ENCODE assay signal across 11 mouse cellular contexts in genomic region chr19:58396604-58396984, GRCm38 (mm10). TPM values are rescaled to one million over a fixed set of nuclear protein-coding genes. Genes with fewer than 3 reads are reported as not detected.
DNase-seq lines count a peak whose midpoint lies in the region; ATAC-seq and TF ChIP-seq lines count a peak whose summit lies in the region.
"Had no signal": no experiment of that assay in that cellular context is flagged by ENCODE, and none has a peak within 500 bp of the region (broad histone marks: within the 10 kb centered on the region; RNA-seq: fewer than 3 reads in every experiment).

No protein-coding gene starts in this region.

- H3K27me3 ChIP-seq in lung, embryonic 16.5 days (ENCODE audit: control insufficient read depth, insufficient read depth, low read depth, low read length), result no peaks in the 10 kb centered on the region
- H3K27me3 ChIP-seq in hindbrain, embryonic 16.5 days (replicated peaks; ENCODE audit: control insufficient read depth, insufficient read depth, low read length), result no peaks in the 10 kb centered on the region
- no peaks in the 10 kb centered on the region for H3K27me3 ChIP-seq in neural tube, embryonic 15.5 days (replicated peaks)
- H3K27me3 ChIP-seq: embryonic facial prominence, embryonic 13.5 days had no signal

- no peak for TF ChIP-seq CTCF in lung, adult 2 months (IDR thresholded peaks at IDR 0.05; ENCODE audit: insufficient read depth, low read length)

- no peaks in the 10 kb centered on the region for H3K36me3 ChIP-seq in lung, embryonic 16.5 days (ENCODE audit: control insufficient read depth, insufficient read depth, low read length)
- H3K36me3 ChIP-seq in hindbrain, embryonic 16.5 days (ENCODE audit: control insufficient read depth, insufficient read depth, low read length), result no peaks in the 10 kb centered on the region
- no peaks in the 10 kb centered on the region for H3K36me3 ChIP-seq in neural tube, embryonic 15.5 days
- H3K36me3 ChIP-seq: embryonic facial prominence, embryonic 13.5 days had no signal

- H3K4me2 ChIP-seq in lung, embryonic 16.5 days (ENCODE audit: low read depth, low read length), result no peak overlapping the region
- H3K4me2 ChIP-seq in hindbrain, embryonic 16.5 days (ENCODE audit: low read length), result no peak overlapping the region
- H3K4me2 ChIP-seq in neural tube, embryonic 15.5 days, result 0 out of 2 replicates have a peak overlapping the region, but pooled peaks have one; percentile 11

- WGBS in lung, embryonic 16.5 days, result 46% methylated on average over 4 of the region's 4 CpGs
- WGBS in lung, adult 2 months, result 65% methylated on average over 4 of the region's 4 CpGs
- WGBS in hindbrain, embryonic 16.5 days, result 61% methylated on average over 4 of the region's 4 CpGs
- 29% methylated on average over 4 of the region's 4 CpGs for WGBS in neural tube, embryonic 15.5 days

- H3K9ac ChIP-seq in lung, embryonic 16.5 days (ENCODE audit: low read length), result no peak overlapping the region
- H3K9ac ChIP-seq in hindbrain, embryonic 16.5 days (ENCODE audit: low read depth, low read length), result no peak overlapping the region
- no peak overlapping the region for H3K9ac ChIP-seq in neural tube, embryonic 15.5 days (replicated peaks)
- H3K9ac ChIP-seq: embryonic facial prominence, embryonic 13.5 days had no signal

- peak overlapping the region; percentile 57; the same call in 1 of the 2 replicates for H3K27ac ChIP-seq in lung, embryonic 16.5 days (ENCODE audit: low read length)
- H3K27ac ChIP-seq in hindbrain, embryonic 16.5 days (ENCODE audit: low read depth, low read length), result no peak overlapping the region
- 0 out of 2 replicates have a peak overlapping the region, but pooled peaks have one; percentile 29 for H3K27ac ChIP-seq in neural tube, embryonic 15.5 days (replicated peaks)

- no peaks in the 10 kb centered on the region for H3K9me3 ChIP-seq in lung, embryonic 16.5 days (ENCODE audit: control insufficient read depth, low read length)
- H3K9me3 ChIP-seq in hindbrain, embryonic 16.5 days (ENCODE audit: control insufficient read depth, low read length), result no peaks in the 10 kb centered on the region
- H3K9me3 ChIP-seq in neural tube, embryonic 15.5 days (replicated peaks), result no peaks in the 10 kb centered on the region
- H3K9me3 ChIP-seq: embryonic facial prominence, embryonic 13.5 days had no signal

- no peak overlapping the region for H3K4me3 ChIP-seq in lung, embryonic 16.5 days (ENCODE audit: low read length)
- no peak overlapping the region for H3K4me3 ChIP-seq in lung, adult 2 months (replicated peaks; ENCODE audit: extremely low read depth, low read depth, low read length)
- no peak overlapping the region for H3K4me3 ChIP-seq in hindbrain, embryonic 16.5 days (ENCODE audit: low read length)
- no peak overlapping the region for H3K4me3 ChIP-seq in neural tube, embryonic 15.5 days (replicated peaks)
- H3K4me3 ChIP-seq: embryonic facial prominence, embryonic 13.5 days had no signal

- peaks cover 8% of the 10 kb centered on the region; the same call in 1 of the 2 replicates for H3K4me1 ChIP-seq in lung, embryonic 16.5 days (replicated peaks; ENCODE audit: control insufficient read depth, insufficient read depth, low read length)
- H3K4me1 ChIP-seq in lung, adult 2 months (ENCODE audit: control insufficient read depth, insufficient read depth, low read length), result no peaks in the 10 kb centered on the region
- H3K4me1 ChIP-seq in hindbrain, embryonic 16.5 days (ENCODE audit: control insufficient read depth, insufficient read depth, low read depth, low read length), result peaks cover 5% of the 10 kb centered on the region
- H3K4me1 ChIP-seq in neural tube, embryonic 15.5 days, result peaks cover 34% of the 10 kb centered on the region

- DNase-seq in lung, adult 2 months, result no peak
- DNase-seq in kidney, postnatal 36 days, result peak; percentile 71
- DNase-seq in layer of hippocampus, adult 9-11 months, result no peak
- DNase-seq in ovary, postnatal 10 days (ENCODE audit: low spot score), result no peak
- DNase-seq: gastrocnemius, postnatal 10 days; heart, postnatal 36 days had no signal

- TF ChIP-seq POLR2A in lung, adult 2 months (IDR thresholded peaks at IDR 0.05; ENCODE audit: borderline replicate concordance, extremely low read depth, low read depth, low read length), result no peak

- ATAC-seq in lung, embryonic 16.5 days (ENCODE audit: low read depth), result no peak
- ATAC-seq in hindbrain, embryonic 16.5 days, result peak; percentile 30; the same call in 1 of the 2 replicates
- peak; percentile 66 for ATAC-seq in neural tube, embryonic 15.5 days (ENCODE audit: low FRiP score)
- ATAC-seq in CD4-positive, CD25-positive, alpha-beta regulatory T cell, adult 4 months, result no peak

RNA-seq across cellular contexts. Expression of gene Gfra1, which starts 59.1 kb away (rescaled TPM):
- 6.9 and 8.0 TPM in 2 replicates for polyA plus RNA-seq in lung, embryonic 16.5 days (2015; fragmentation: Nextera tagmentation; extraction: Ambion mirVana)
- polyA plus RNA-seq in lung, adult 2 months (2012; rRNA removed), result 4.9 and 7.8 TPM in 2 replicates
- polyA plus RNA-seq in hindbrain, embryonic 16.5 days (2015; fragmentation: Nextera tagmentation; extraction: Ambion mirVana), result 38.6 and 47.3 TPM in 2 replicates
- polyA plus RNA-seq in neural tube, embryonic 15.5 days (2015; fragmentation: Nextera tagmentation; extraction: Ambion mirVana), result 65.1 and 70.0 TPM in 2 replicates
- polyA plus RNA-seq in CD4-positive, CD25-positive, alpha-beta regulatory T cell, adult 4 months (2017; shearing (Covaris generic)), result 1 to 10 TPM; 1.1 to 1.7 TPM

Comparison
In these comparisons a context has a peak if more than half of its experiments do, and no peak if none do; other contexts are left out.
1. ATAC-seq: peak in hindbrain, embryonic 16.5 days (single experiment) and neural tube, embryonic 15.5 days (single experiment); none in lung, embryonic 16.5 days (single experiment) and CD4-positive, CD25-positive, alpha-beta regulatory T cell, adult 4 months (single experiment).
2. DNase-seq: peak in kidney, postnatal 36 days (2 of 2); none in lung, adult 2 months (single experiment), layer of hippocampus, adult 9-11 months (single experiment) and ovary, postnatal 10 days (single experiment).